Mouse (Mus musculus) olfactory bulb, adult 2 months (tissue): ENCODE data around the gene Tbc1d1. TPM values are rescaled to one million over a fixed set of nuclear protein-coding genes. Genes with fewer than 3 reads are reported as not detected.

Experiments used
- H3K27ac ChIP-seq: fragments of 200-500 bp; 2 replicates; pipeline ENCODE4 v1.5.1; 2012; ENCODE audit warnings: low read depth, low read length; ENCODE audit not compliant: insufficient read depth
- H3K4me1 ChIP-seq: fragments of 200-500 bp; 2 replicates; pipeline ENCODE4 v1.6.1; 2012; ENCODE audit warnings: low read length; ENCODE audit not compliant: control insufficient read depth, insufficient read depth
- H3K4me3 ChIP-seq: fragments of 200-500 bp; 2 replicates; pipeline ENCODE4 v1.5.1; 2012; ENCODE audit warnings: mild to moderate bottlenecking, low read depth, low read length, moderate library complexity; ENCODE audit not compliant: insufficient read depth
- CTCF ChIP-seq: fragments of 200-500 bp; IDR thresholded peaks from 2 replicates; pipeline ENCODE4 v1.5.1; 2012; ENCODE audit warnings: low read depth, mild to moderate bottlenecking, low read length, moderate library complexity; ENCODE audit not compliant: insufficient read depth
- POLR2A ChIP-seq: fragments of 200-500 bp; IDR thresholded peaks from 2 replicates; pipeline ENCODE4 v1.6.1; 2012; ENCODE audit warnings: mild to moderate bottlenecking, low read depth, low read length, moderate library complexity; ENCODE audit not compliant: insufficient read depth
- WGBS: fragments of 180-500 bp; shearing (Covaris S2); methylation state at CpG from one replicate; pipeline ENCODE4 v1.1.7; 2018; 5-methylcytosine and 5-hydroxymethylcytosine counted together
- polyA plus RNA-seq: library from polyadenylated mRNA; stranded (reverse); fragments of >200 nt; gene quantifications from 2 replicates; pipeline ENCODE4 v1.2.4, GENCODE M21; 2012; ENCODE audit warnings: low replicate concordance; ENCODE audit not compliant: missing spikeins, insufficient read depth, insufficient read length

Tbc1d1 gene
- polyA plus RNA-seq, 1 experiment: not detected

DNA sequence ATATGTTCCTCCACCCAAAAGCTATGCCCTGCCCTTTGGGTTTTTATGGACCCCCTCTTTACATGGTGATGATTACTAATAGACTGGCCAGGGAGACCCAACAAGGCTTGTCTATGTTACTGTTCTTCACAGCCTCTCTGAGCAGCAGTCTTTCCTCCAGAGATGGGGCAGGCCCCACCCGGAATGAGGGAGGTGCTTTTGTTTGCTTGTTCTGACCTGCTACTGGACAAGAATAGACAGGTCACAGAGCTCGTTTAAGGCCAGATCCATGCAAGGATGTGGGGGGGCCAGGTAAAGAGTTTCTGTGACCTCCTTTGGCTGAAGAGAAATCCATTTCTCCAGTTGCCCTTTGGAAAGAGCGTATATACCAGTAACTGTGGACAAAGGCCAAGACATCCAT is 72.1 kb downstream of the Tbc1d1 start:
- TF ChIP-seq POLR2A (no peak), CTCF (no peak)
- WGBS: 89% methylated on average over 3 of the region's 3 CpGs
- H3K27ac ChIP-seq: no peak overlapping the region
- H3K4me3 ChIP-seq: no peak overlapping the region
- H3K4me1 ChIP-seq: peaks cover 18% of the 10 kb centered on the region

DNA sequence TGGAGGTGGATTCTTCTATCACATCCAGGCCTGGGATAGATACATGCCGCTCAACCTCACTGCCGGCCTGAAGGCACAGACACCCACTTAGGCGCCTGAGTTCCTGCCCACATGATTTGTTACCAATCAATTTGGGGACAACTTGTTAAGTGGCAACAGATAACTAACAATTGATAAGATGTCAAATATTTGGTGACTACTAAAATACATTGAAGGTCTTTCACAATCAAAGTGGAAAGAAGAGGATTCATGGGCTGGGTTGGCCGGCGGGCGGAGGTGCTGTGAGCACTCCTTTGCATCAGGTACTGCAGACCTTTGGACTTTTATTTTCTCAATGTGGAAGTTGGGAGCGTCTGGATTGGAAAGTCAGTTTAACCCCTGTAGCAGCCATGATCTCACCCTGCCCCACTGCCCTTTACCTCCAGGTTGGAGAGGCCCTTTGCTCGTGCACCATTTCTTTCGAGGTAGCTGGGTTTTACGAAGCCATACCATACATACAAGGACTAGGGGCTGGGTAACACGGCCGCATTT is 73.3 kb downstream of the Tbc1d1 start:
- WGBS: 69% methylated on average over 12 of the region's 12 CpGs
- peak overlapping the region; percentile 81; the same call in 1 of the 2 replicates for H3K4me3 ChIP-seq
- peaks cover 16% of the 10 kb centered on the region for H3K4me1 ChIP-seq
- TF ChIP-seq POLR2A (no peak), CTCF (no peak)
- H3K27ac ChIP-seq: no peak overlapping the region

- WGBS: 2% methylated on average over 47 of the region's 48 CpGs
- Histone ChIP-seq H3K27ac (no peak overlapping the region), H3K4me3 (peak overlapping the region; percentile 81), H3K4me1 (peaks cover 12% of the 10 kb centered on the region)
- TF ChIP-seq CTCF (no peak), POLR2A (no peak)
These were observed 74.0 kb downstream of the Tbc1d1 start for GRCm38 (mm10) chr5:64230061-64230466.

- TF ChIP-seq POLR2A (0 out of 2 replicates have a peak, but pooled peaks have one; percentile 4), CTCF (no peak)
- Histone ChIP-seq H3K4me1 (peaks cover 10% of the 10 kb centered on the region; the same call in 1 of the 2 replicates), H3K27ac (no peak overlapping the region), H3K4me3 (peak overlapping the region; percentile 81)
- WGBS: under 1% methylated on average over 26 of the region's 33 CpGs
These were observed 74.5 kb downstream of the Tbc1d1 start for GRCm38 (mm10) chr5:64230507-64231041.

DNA sequence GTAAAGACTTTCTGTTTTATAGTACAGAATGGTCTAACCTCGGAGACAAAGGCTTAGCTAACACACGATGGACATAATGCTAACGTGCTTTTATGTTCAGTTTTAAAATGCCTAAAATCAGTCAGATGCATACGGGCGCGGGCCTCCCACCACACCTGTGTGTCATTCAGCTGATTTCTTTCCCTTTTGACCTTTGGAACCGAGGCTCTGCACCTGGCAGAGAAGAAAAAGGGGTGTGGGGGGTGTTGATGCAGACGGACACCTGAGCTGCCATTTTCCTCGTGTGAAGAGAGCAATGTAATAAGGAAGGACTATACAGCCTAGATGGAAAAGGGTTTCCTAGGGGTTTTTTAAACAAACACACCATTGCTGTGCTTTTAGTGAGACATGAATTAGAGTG is 76.8 kb downstream of the Tbc1d1 start:
- Histone ChIP-seq H3K4me1 (peaks cover 14% of the 10 kb centered on the region), H3K4me3 (no peak overlapping the region), H3K27ac (no peak overlapping the region)
- 87% methylated on average over 9 of the region's 9 CpGs for WGBS
- TF ChIP-seq POLR2A: no peak

DNA sequence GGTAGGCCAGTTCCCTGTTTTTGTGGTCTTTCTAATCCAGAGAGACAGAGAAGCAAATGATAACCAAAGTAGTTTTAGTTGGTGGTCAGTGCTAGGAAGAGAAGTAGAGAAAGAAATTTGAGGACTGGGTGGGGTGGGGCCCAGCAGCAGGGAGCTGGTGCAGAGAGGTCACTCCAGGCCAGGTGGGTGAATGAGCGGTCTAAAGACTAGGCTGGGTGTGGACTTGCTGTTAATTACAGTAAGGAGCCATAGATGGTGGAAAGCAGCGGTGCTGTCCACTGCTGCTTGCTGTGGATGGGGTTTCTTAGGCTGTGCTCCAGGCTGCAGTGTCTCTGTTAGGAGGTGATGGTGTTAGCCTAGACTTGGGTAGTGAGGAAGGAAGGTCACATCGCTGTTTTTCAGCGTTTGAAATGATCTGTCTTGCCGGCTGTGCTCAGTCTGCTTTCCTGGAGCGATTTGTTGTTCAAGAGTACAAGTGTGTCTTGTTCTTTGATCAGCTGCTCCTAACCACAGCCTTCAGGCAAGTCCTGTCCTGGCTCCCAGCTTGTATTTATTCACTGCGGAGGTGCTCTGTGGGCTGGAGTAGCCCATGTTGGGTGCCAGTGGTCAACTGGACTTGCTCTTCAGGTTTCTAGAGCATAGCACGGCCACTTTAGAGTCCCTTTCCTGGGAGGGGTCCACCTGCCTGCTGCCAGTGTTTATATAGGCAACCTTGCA is 78.3 kb downstream of the Tbc1d1 start:
- TF ChIP-seq CTCF (no peak), POLR2A (no peak)
- 80% methylated on average over 8 of the region's 8 CpGs for WGBS

GRCm38 (mm10) chr5:64235250-64235649 is 79.1 kb downstream of the Tbc1d1 start:
- H3K27ac ChIP-seq: no peak overlapping the region
- TF ChIP-seq POLR2A: no peak
- no peak for TF ChIP-seq CTCF
- H3K4me1 ChIP-seq: peaks cover 9% of the 10 kb centered on the region
- H3K4me3 ChIP-seq: no peak overlapping the region
- 83% methylated on average over 3 of the region's 3 CpGs for WGBS

More for the DNA sequence above, 78.3 kb downstream of the Tbc1d1 start:
- H3K27ac ChIP-seq: no peak overlapping the region
- H3K4me3 ChIP-seq: no peak overlapping the region
- peaks cover 14% of the 10 kb centered on the region for H3K4me1 ChIP-seq

GRCm38 (mm10) chr5:64236561-64236960 is 80.5 kb downstream of the Tbc1d1 start:
- no peak overlapping the region for H3K27ac ChIP-seq
- 60% methylated on average over 7 of the region's 7 CpGs for WGBS
- TF ChIP-seq POLR2A (no peak), CTCF (no peak)

DNA sequence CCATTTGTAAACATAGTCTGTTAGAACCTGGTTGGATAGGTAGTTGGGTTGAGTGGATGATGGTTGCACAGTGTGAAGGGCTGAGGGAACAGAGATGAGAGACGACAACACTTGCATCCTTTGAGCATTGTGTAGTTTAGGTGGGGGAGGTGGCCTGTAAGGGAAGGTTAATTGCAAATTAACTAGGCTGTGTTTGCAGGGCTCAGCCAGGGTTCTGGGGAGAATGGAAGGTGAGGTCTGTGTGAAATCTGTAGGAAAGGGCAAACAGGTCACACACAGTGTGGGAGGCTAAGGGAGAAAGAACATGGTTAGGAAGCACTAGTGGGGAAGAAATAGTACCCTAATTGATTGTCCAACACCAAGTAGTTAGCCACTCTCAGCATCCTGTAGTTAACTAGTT is 81.2 kb downstream of the Tbc1d1 start:
- 68% methylated on average over 1 of the region's 1 CpGs for WGBS
- no peak overlapping the region for H3K4me3 ChIP-seq
- peaks cover 13% of the 10 kb centered on the region for H3K4me1 ChIP-seq
- TF ChIP-seq CTCF: no peak
- H3K27ac ChIP-seq: no peak overlapping the region

More at GRCm38 (mm10) chr5:64236561-64236960, 80.5 kb downstream of the Tbc1d1 start:
- H3K4me3 ChIP-seq: no peak overlapping the region
- H3K4me1 ChIP-seq: peaks cover 10% of the 10 kb centered on the region
